Mouse (Mus musculus): ENCODE measurements around the gene Rps15a.

DNA sequence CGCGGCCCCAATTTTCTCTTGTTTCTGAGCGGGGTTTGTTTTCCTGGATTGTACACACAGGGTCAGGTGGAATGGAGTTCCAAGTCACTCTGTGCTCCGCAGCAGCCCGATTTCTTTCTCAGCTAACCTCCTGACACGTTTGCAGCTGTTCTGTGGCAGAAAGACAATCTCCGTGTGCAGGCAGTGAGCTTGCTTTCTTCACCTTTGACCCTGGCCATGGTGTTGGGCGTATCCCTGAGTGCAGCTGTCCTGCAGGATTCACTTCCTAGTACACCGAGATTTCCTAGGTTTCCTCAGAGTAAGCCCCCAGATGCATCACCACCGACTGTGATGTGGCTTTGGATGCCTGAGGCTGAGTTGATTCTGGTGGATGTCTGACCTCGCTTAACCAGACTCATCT lies 19.1 kb upstream of the Rps15a start:
- TF ChIP-seq CTCF (IDR thresholded peaks at IDR 0.05; ENCODE audit: insufficient read depth, low read depth, low read length) (no peak), POLR2A (IDR thresholded peaks at IDR 0.05; ENCODE audit: insufficient read depth, low read depth, low read length) (no peak)
